Mouse (Mus musculus): Measurements from ENCODE around the gene Etl4. TPM values are rescaled to one million over a fixed set of nuclear protein-coding genes. Genes with fewer than 3 reads are reported as not detected.

Gene Etl4
- polyA plus RNA-seq, 1 experiment = 7.4 TPM

DNA sequence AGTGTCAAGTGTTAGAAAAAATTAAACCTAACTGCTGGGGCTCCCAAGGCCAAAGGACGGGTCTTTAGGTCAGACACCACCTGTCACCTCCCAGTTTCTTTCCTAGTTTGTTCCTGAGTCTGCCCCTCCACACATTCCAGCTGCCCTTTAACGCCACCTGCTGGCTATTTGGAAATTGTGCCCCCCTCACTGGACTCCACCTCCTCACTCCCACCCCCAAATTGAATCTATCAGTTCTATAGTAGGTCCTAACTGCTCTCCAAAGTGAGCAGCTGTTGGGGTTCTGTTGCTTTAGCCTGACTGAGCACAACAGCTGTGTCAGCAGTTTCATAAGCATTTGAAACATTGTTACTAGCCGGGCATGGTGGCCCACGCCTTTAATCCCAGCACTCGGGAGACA lies 859.1 kb downstream of the Etl4 start:
- TF ChIP-seq MAX (IDR thresholded peaks at IDR 0.05; ENCODE audit: low read depth) = no peak
- peak in 2 of 3 experiments; percentile 13 to 19 for TF ChIP-seq MYOD1 (IDR thresholded peaks at IDR 0.05; ENCODE audit: control insufficient read depth in 1 of 3, insufficient read length in 2 of 3, low read depth in 2 of 3)
- Histone ChIP-seq H3K36me3 (ENCODE audit: control insufficient read depth, insufficient read depth) (peaks cover 7% of the 10 kb centered on the region), H3K4me2 (ENCODE audit: low read depth) (no peak overlapping the region), H3K27me3 (ENCODE audit: control insufficient read depth, insufficient read depth, insufficient read length) (no peaks in the 10 kb centered on the region), H3K4me3 (no peak overlapping the region), H3K79me2 (ENCODE audit: control insufficient read depth, insufficient read depth) (no peaks in the 10 kb centered on the region), H3ac (ENCODE audit: control insufficient read depth, insufficient read length) (no peak overlapping the region)

GRCm38 (mm10) chr2:20770171-20770570 lies 860.6 kb downstream of the Etl4 start:
- Histone ChIP-seq H3ac (ENCODE audit: control insufficient read depth, insufficient read length) (no peak overlapping the region), H3K4me2 (ENCODE audit: low read depth) (no peak overlapping the region), H3K36me3 (ENCODE audit: control insufficient read depth, insufficient read depth) (peaks cover 7% of the 10 kb centered on the region), H3K79me2 (ENCODE audit: control insufficient read depth, insufficient read depth) (no peaks in the 10 kb centered on the region), H3K4me3 (no peak overlapping the region), H3K27me3 (ENCODE audit: control insufficient read depth, insufficient read depth, insufficient read length) (no peaks in the 10 kb centered on the region)
- TF ChIP-seq MYOG (IDR thresholded peaks at IDR 0.05; ENCODE audit: control insufficient read depth in 1 of 3, insufficient read depth in 1 of 3, insufficient read length in 2 of 3, low read depth in 2 of 3) (no peak), USF1 (IDR thresholded peaks at IDR 0.05; ENCODE audit: low read depth) (no peak), MYOD1 (IDR thresholded peaks at IDR 0.05; ENCODE audit: control insufficient read depth in 1 of 3, insufficient read length in 2 of 3, low read depth in 2 of 3) (no peak), MAX (IDR thresholded peaks at IDR 0.05; ENCODE audit: low read depth) (no peak), SRF (IDR thresholded peaks at IDR 0.05; ENCODE audit: control insufficient read depth, insufficient read length, low read depth) (no peak), E2F4 (IDR thresholded peaks at IDR 0.05; ENCODE audit: insufficient read depth) (no peak), POLR2AphosphoS2 (IDR thresholded peaks at IDR 0.05; ENCODE audit: insufficient read length, low read depth) (no peak), TCF3 (IDR thresholded peaks at IDR 0.05; ENCODE audit: insufficient read length, low read depth) (no peak), REST (IDR thresholded peaks at IDR 0.05; ENCODE audit: insufficient read depth, insufficient read length) (no peak), CEBPB (IDR thresholded peaks at IDR 0.05; ENCODE audit: insufficient read depth, poor library complexity, severe bottlenecking) (no peak), TCF12 (IDR thresholded peaks at IDR 0.05; ENCODE audit: insufficient read depth, poor library complexity, severe bottlenecking) (no peak), POLR2A (IDR thresholded peaks at IDR 0.05; ENCODE audit: insufficient read length, low read depth) (no peak)

DNA sequence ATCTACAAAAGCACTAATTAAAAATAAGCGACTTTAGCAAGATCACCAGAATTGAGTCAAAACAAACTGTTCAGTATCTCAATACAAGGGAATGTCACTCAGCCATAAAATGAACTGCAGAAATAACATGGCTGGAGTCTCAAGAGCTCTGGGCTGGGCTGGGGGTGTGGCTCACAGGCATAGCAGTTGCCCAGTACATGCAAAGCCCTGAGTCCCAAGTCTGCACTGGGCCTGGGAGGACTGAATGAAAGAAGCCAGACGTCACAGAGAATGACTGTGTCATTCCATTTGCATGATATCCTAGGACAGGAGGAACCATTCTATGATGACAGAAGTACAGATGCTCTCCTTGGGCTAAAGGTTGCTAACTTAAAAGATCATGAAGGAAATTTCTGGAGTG lies 864.9 kb downstream of the Etl4 start:
- Histone ChIP-seq H3K4me2 (ENCODE audit: low read depth) (no peak overlapping the region), H3K4me3 (no peak overlapping the region), H3K79me2 (ENCODE audit: control insufficient read depth, insufficient read depth) (no peaks in the 10 kb centered on the region), H3K36me3 (ENCODE audit: control insufficient read depth, insufficient read depth) (no peaks in the 10 kb centered on the region), H3ac (ENCODE audit: control insufficient read depth, insufficient read length) (no peak overlapping the region), H3K27me3 (ENCODE audit: control insufficient read depth, insufficient read depth, insufficient read length) (no peaks in the 10 kb centered on the region)
- TF ChIP-seq TCF12 (IDR thresholded peaks at IDR 0.05; ENCODE audit: insufficient read depth, poor library complexity, severe bottlenecking) = no peak
- no peak for TF ChIP-seq MYOD1 (IDR thresholded peaks at IDR 0.05; ENCODE audit: control insufficient read depth in 1 of 3, insufficient read length in 2 of 3, low read depth in 2 of 3)
- TF ChIP-seq POLR2A (IDR thresholded peaks at IDR 0.05; ENCODE audit: insufficient read length, low read depth) = no peak
- no peak for TF ChIP-seq POLR2AphosphoS2 (IDR thresholded peaks at IDR 0.05; ENCODE audit: insufficient read length, low read depth)
- TF ChIP-seq E2F4 (IDR thresholded peaks at IDR 0.05; ENCODE audit: insufficient read depth) = no peak
- no peak for TF ChIP-seq REST (IDR thresholded peaks at IDR 0.05; ENCODE audit: insufficient read depth, insufficient read length)
- TF ChIP-seq MYOG (IDR thresholded peaks at IDR 0.05; ENCODE audit: control insufficient read depth in 1 of 3, insufficient read depth in 1 of 3, insufficient read length in 2 of 3, low read depth in 2 of 3) = no peak

DNA sequence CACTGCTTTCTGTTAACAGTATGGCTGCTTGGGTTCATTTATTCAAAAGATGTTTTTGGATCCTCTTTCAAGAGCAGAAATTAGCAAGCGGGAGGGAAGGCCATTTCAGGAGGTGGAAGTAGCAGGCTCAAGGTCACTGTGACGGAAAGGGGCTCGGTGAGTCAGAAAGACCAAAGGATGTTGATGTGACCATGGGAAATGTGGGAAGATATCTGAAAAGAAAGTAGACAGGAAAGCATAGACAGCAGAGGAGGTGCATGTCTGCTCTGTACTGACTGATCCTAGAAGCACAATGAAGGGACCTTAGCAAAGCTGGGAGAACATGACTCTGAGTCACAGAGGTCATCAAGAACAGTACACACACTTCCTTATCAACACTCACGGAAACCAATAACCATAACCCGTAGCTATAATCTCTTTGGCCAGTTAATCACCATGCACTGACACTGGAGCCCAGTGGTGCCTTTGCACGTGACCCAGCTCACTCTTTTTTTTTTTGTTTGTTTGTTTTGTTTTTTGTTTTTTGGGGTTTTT lies 866.7 kb downstream of the Etl4 start:
- no peak overlapping the region for H3K4me2 ChIP-seq (ENCODE audit: low read depth)
- no peak overlapping the region for H3ac ChIP-seq (ENCODE audit: control insufficient read depth, insufficient read length)
- H3K27me3 ChIP-seq (ENCODE audit: control insufficient read depth, insufficient read depth, insufficient read length) = no peaks in the 10 kb centered on the region
- TF ChIP-seq TCF12 (IDR thresholded peaks at IDR 0.05; ENCODE audit: insufficient read depth, poor library complexity, severe bottlenecking) (no peak), MAX (IDR thresholded peaks at IDR 0.05; ENCODE audit: low read depth) (no peak), REST (IDR thresholded peaks at IDR 0.05; ENCODE audit: insufficient read depth, insufficient read length) (no peak), POLR2AphosphoS2 (IDR thresholded peaks at IDR 0.05; ENCODE audit: insufficient read length, low read depth) (no peak), TCF3 (IDR thresholded peaks at IDR 0.05; ENCODE audit: insufficient read length, low read depth) (no peak), MYOG (IDR thresholded peaks at IDR 0.05; ENCODE audit: control insufficient read depth in 1 of 3, insufficient read depth in 1 of 3, insufficient read length in 2 of 3, low read depth in 2 of 3) (no peak), CEBPB (IDR thresholded peaks at IDR 0.05; ENCODE audit: insufficient read depth, poor library complexity, severe bottlenecking) (no peak), E2F4 (IDR thresholded peaks at IDR 0.05; ENCODE audit: insufficient read depth) (no peak), SRF (IDR thresholded peaks at IDR 0.05; ENCODE audit: control insufficient read depth, insufficient read length, low read depth) (no peak), POLR2A (IDR thresholded peaks at IDR 0.05; ENCODE audit: insufficient read length, low read depth) (no peak), MYOD1 (IDR thresholded peaks at IDR 0.05; ENCODE audit: control insufficient read depth in 1 of 3, insufficient read length in 2 of 3, low read depth in 2 of 3) (no peak), USF1 (IDR thresholded peaks at IDR 0.05; ENCODE audit: low read depth) (no peak)
- H3K79me2 ChIP-seq (ENCODE audit: control insufficient read depth, insufficient read depth) = no peaks in the 10 kb centered on the region
- H3K4me3 ChIP-seq = no peak overlapping the region
- H3K36me3 ChIP-seq (ENCODE audit: control insufficient read depth, insufficient read depth) = no peaks in the 10 kb centered on the region

DNA sequence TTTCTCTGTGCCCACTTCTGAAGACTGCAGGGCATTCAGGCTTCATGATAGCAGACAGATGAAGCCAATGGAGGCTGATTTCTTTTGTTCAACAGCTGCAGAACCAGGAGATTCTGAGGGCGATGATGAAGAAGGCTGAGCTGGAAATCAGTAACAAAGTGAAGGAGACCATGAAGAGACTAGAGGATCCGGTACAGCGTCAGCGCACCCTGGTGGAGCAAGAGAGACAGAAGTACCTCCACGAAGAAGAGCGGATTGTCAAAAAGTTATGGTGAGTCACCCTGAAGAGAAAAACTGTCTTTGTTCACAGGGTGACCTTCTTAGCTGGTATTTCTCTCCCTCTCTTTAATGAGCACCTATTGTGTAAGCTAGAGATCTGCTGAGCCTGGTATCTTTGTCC lies 868.4 kb downstream of the Etl4 start:
- no peak overlapping the region for H3K4me3 ChIP-seq
- no peaks in the 10 kb centered on the region for H3K27me3 ChIP-seq (ENCODE audit: control insufficient read depth, insufficient read depth, insufficient read length)
- H3K36me3 ChIP-seq (ENCODE audit: control insufficient read depth, insufficient read depth) = no peaks in the 10 kb centered on the region
- H3K79me2 ChIP-seq (ENCODE audit: control insufficient read depth, insufficient read depth) = no peaks in the 10 kb centered on the region
- H3ac ChIP-seq (ENCODE audit: control insufficient read depth, insufficient read length) = no peak overlapping the region
- TF ChIP-seq POLR2AphosphoS2 (IDR thresholded peaks at IDR 0.05; ENCODE audit: insufficient read length, low read depth) (no peak), E2F4 (IDR thresholded peaks at IDR 0.05; ENCODE audit: insufficient read depth) (no peak), REST (IDR thresholded peaks at IDR 0.05; ENCODE audit: insufficient read depth, insufficient read length) (no peak), MYOD1 (IDR thresholded peaks at IDR 0.05; ENCODE audit: control insufficient read depth in 1 of 3, insufficient read length in 2 of 3, low read depth in 2 of 3) (no peak)
- no peak overlapping the region for H3K4me2 ChIP-seq (ENCODE audit: low read depth)

Measured in myocyte (in vitro differentiated cells).